ENCODE assay signal across 16 mouse cellular contexts in genomic region chr1:186341878-186342277, GRCm38 (mm10).
DNase-seq lines count a peak whose midpoint lies in the region; ATAC-seq and TF ChIP-seq lines count a peak whose summit lies in the region.
"Had no signal": no experiment of that assay in that cellular context is flagged by ENCODE, and none has a peak within 500 bp of the region (broad histone marks: within the 10 kb centered on the region; RNA-seq: fewer than 3 reads in every experiment).

No protein-coding gene starts in this region.

- no peak overlapping the region for H3K4me3 ChIP-seq in hindbrain, postnatal 0 days (ENCODE audit: low read length)
- no peak overlapping the region for H3K4me3 ChIP-seq in hindbrain, embryonic 13.5 days
- H3K4me3 ChIP-seq in lung, embryonic 15.5 days: no peak overlapping the region
- H3K4me3 ChIP-seq: heart, embryonic 13.5 days; limb, embryonic 15.5 days had no signal

- in situ Hi-C loops in Patski (cut with MboI; ENCODE audit: low pct_unique_long_range_greater_than_20kb): loop anchor here (5.0 kb wide), 1 partner anchor 40 kb away; no protein-coding TSS in a partner anchor

- H3K4me2 ChIP-seq in hindbrain, postnatal 0 days (ENCODE audit: low read depth, low read length): no peak overlapping the region
- no peak overlapping the region for H3K4me2 ChIP-seq in hindbrain, embryonic 13.5 days
- no peak overlapping the region for H3K4me2 ChIP-seq in lung, embryonic 15.5 days
- H3K4me2 ChIP-seq: heart, embryonic 13.5 days; limb, embryonic 15.5 days had no signal

- no peaks in the 10 kb centered on the region for H3K27me3 ChIP-seq in hindbrain, postnatal 0 days (ENCODE audit: insufficient read depth, low read length)
- no peaks in the 10 kb centered on the region for H3K27me3 ChIP-seq in hindbrain, embryonic 13.5 days
- no peaks in the 10 kb centered on the region for H3K27me3 ChIP-seq in lung, embryonic 15.5 days
- no peaks in the 10 kb centered on the region for H3K27me3 ChIP-seq in Patski
- H3K27me3 ChIP-seq: limb, embryonic 15.5 days had no signal

- H3K27ac ChIP-seq in hindbrain, postnatal 0 days: no peak overlapping the region
- H3K27ac ChIP-seq in hindbrain, embryonic 13.5 days: no peak overlapping the region
- peak overlapping the region; percentile 76 for H3K27ac ChIP-seq in lung, embryonic 15.5 days
- H3K27ac ChIP-seq: heart, embryonic 13.5 days; limb, embryonic 15.5 days had no signal

- WGBS in hindbrain, postnatal 0 days: 40% methylated on average over 3 of the region's 3 CpGs
- WGBS in hindbrain, embryonic 13.5 days: 57% methylated on average over 3 of the region's 3 CpGs
- WGBS in lung, embryonic 15.5 days: 24% methylated on average over 3 of the region's 3 CpGs

- no peaks in the 10 kb centered on the region for H3K9me3 ChIP-seq in hindbrain, postnatal 0 days (ENCODE audit: low read length)
- H3K9me3 ChIP-seq in hindbrain, embryonic 13.5 days: no peaks in the 10 kb centered on the region
- no peaks in the 10 kb centered on the region for H3K9me3 ChIP-seq in lung, embryonic 15.5 days
- H3K9me3 ChIP-seq: limb, embryonic 15.5 days had no signal

- H3K4me1 ChIP-seq in hindbrain, postnatal 0 days (ENCODE audit: insufficient read depth, low read length): no peaks in the 10 kb centered on the region
- H3K4me1 ChIP-seq in hindbrain, embryonic 13.5 days (replicated peaks): no peaks in the 10 kb centered on the region
- peaks cover 14% of the 10 kb centered on the region for H3K4me1 ChIP-seq in lung, embryonic 15.5 days

- no peak for ATAC-seq in hindbrain, postnatal 0 days
- no peak for ATAC-seq in hindbrain, embryonic 13.5 days (ENCODE audit: low FRiP score)
- ATAC-seq in lung, embryonic 15.5 days (ENCODE audit: borderline replicate concordance, extremely low read depth, low FRiP score, low TSS enrichment): no peak
- no peak for ATAC-seq in Patski
- ATAC-seq: forebrain, embryonic 16.5 days; inflammation-experienced regulatory T-cells, adult 6 months; liver, postnatal 0 days had no signal

- peak; percentile 23 for DNase-seq in hindbrain, postnatal 0 days (ENCODE audit: low spot score)
- DNase-seq in lung, adult 18-20 months: no peak
- DNase-seq in Patski (ENCODE audit: low read depth, low spot score): peak; percentile 73
- peak; percentile 14 for DNase-seq in lung, postnatal 14 days
- no peak for DNase-seq in T-cell, adult 2 months (ENCODE audit: low spot score)
- DNase-seq: embryo, embryonic 11 days; heart, postnatal 36 days; kidney, adult 8-10 months; liver, postnatal 0 days; right cerebral cortex, adult 18-20 months had no signal

- CTCF ChIA-PET in Patski (lab: Charles Lee): interaction anchor here (1.6 kb wide), 1 partner anchor 18 kb away, joined by 3 read pairs; no protein-coding TSS in a partner anchor

- no peaks in the 10 kb centered on the region for H3K36me3 ChIP-seq in hindbrain, postnatal 0 days (ENCODE audit: insufficient read depth, low read length)
- H3K36me3 ChIP-seq in hindbrain, embryonic 13.5 days: no peaks in the 10 kb centered on the region
- H3K36me3 ChIP-seq in lung, embryonic 15.5 days: no peaks in the 10 kb centered on the region
- H3K36me3 ChIP-seq: heart, embryonic 13.5 days; limb, embryonic 15.5 days had no signal

- no peak for TF ChIP-seq CTCF in hindbrain, postnatal 0 days (IDR thresholded peaks at IDR 0.05; ENCODE audit: low read depth)
- TF ChIP-seq CTCF in Patski (IDR thresholded peaks at IDR 0.05): no peak

- POLR2A ChIA-PET in Patski (lab: Charles Lee): interaction anchor here (0.7 kb wide), 1 partner anchor 41 kb away, joined by 4 read pairs; no protein-coding TSS in a partner anchor

- H3K9ac ChIP-seq in hindbrain, postnatal 0 days (replicated peaks; ENCODE audit: low read length): no peak overlapping the region
- no peak overlapping the region for H3K9ac ChIP-seq in hindbrain, embryonic 13.5 days
- no peak overlapping the region for H3K9ac ChIP-seq in lung, embryonic 15.5 days
- H3K9ac ChIP-seq: heart, embryonic 13.5 days; limb, embryonic 15.5 days; liver, postnatal 0 days had no signal

Comparison
In these comparisons a context has a peak if more than half of its experiments do, and no peak if none do; other contexts are left out.
1. DNase-seq: peak in hindbrain, postnatal 0 days (single experiment), Patski (single experiment) and lung, postnatal 14 days (single experiment); none in lung, adult 18-20 months (0 of 2) and T-cell, adult 2 months (single experiment).